In the genomic region with DNA sequence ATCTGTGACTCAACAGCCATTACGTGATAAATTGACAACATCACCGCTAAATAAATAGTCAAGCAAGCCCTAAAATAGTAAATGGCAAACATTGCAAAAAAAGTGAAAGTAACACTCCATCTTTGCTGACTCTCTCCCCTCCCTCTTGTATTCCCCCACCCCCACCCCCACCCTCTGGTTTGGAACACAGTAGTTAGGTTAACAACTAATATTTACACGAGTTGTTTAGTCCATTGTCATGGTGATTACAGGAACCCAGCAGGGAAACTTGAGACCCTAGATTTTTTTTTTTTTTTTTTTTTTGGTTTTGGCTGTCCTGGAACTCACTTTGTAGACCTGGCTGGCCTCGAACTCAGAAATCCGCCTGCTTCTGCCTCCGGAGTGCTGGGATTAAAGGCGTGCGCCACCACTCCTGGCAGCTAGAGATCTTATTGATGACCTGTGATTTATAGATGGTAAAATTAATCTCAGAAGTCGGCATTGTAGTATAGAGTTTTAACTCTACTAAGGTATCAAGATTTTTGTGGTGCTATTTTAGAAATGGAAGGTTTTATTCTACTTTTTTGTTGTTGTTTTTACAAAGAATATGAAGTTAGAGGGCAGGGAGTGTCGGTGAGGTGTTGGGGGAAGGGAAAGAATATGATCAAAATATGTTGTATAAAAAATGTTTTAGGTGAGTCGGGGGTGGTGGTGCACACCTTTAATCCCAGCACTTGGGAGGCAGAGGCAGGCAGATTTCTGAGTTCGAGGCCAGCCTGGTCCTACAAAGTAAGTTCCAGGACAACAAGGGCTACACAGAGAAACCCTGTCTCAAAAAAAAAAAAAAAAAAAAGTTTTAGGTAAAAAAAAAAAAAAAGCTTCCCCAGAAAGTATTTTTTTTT, we compare ENCODE assay signal across 8 mouse cellular contexts. TPM values are rescaled to one million over a fixed set of nuclear protein-coding genes. Genes with fewer than 3 reads are reported as not detected.
A peak's percentile ranks its signal among the peaks of the same experiment; 100 is the strongest.
DNase-seq lines count a peak whose midpoint lies in the region; ATAC-seq and TF ChIP-seq lines count a peak whose summit lies in the region.

No protein-coding gene starts in this region.

- TF ChIP-seq EP300 in lung, postnatal 0 days (IDR thresholded peaks at IDR 0.05) = no peak

- H3K9me3 ChIP-seq in hindbrain, embryonic 13.5 days = no peaks in the 10 kb centered on the region
- no peaks in the 10 kb centered on the region for H3K9me3 ChIP-seq in lung, postnatal 0 days (ENCODE audit: low read length)

- H3K36me3 ChIP-seq in kidney, adult 2 months (ENCODE audit: control insufficient read depth, insufficient read depth, low read length) = no peaks in the 10 kb centered on the region
- H3K36me3 ChIP-seq in hindbrain, embryonic 13.5 days = no peaks in the 10 kb centered on the region
- no peaks in the 10 kb centered on the region for H3K36me3 ChIP-seq in lung, postnatal 0 days (ENCODE audit: insufficient read depth, low read length)

- no peak for TF ChIP-seq POLR2A in kidney, adult 2 months (IDR thresholded peaks at IDR 0.05; ENCODE audit: low read depth, low read length)

- peak overlapping the region; percentile 96 for H3K27ac ChIP-seq in kidney, adult 2 months (ENCODE audit: insufficient read depth, low read depth, low read length)
- peak overlapping the region; percentile 100 for H3K27ac ChIP-seq in hindbrain, embryonic 13.5 days
- H3K27ac ChIP-seq in lung, postnatal 0 days (ENCODE audit: low read length) = peak overlapping the region; percentile 100

- no peak for TF ChIP-seq CTCF in kidney, adult 2 months (conservative IDR thresholded peaks at IDR 0.05; ENCODE audit: insufficient read depth, insufficient read length, low read depth, low read length)
- TF ChIP-seq CTCF in lung, postnatal 0 days (IDR thresholded peaks at IDR 0.05) = no peak

- H3K9ac ChIP-seq in hindbrain, embryonic 13.5 days = peak overlapping the region; percentile 95
- peak overlapping the region; percentile 100 for H3K9ac ChIP-seq in lung, postnatal 0 days (replicated peaks; ENCODE audit: low read depth)

- peak; percentile 14; the same call in 1 of the 2 replicates for ATAC-seq in hindbrain, embryonic 13.5 days (ENCODE audit: low FRiP score)
- ATAC-seq in lung, postnatal 0 days = peak; percentile 24

- H3K27me3 ChIP-seq in kidney, adult 2 months (replicated peaks; ENCODE audit: control insufficient read depth, insufficient read depth, low read length) = no peaks in the 10 kb centered on the region
- H3K27me3 ChIP-seq in hindbrain, embryonic 13.5 days = no peaks in the 10 kb centered on the region
- H3K27me3 ChIP-seq in lung, postnatal 0 days (replicated peaks; ENCODE audit: insufficient read depth, low read length) = no peaks in the 10 kb centered on the region

- H3K4me2 ChIP-seq in hindbrain, embryonic 13.5 days = peak overlapping the region; percentile 65
- peak overlapping the region; percentile 77 for H3K4me2 ChIP-seq in lung, postnatal 0 days (replicated peaks; ENCODE audit: low read depth, low read length)

- DNase-seq in kidney, adult 2 months = no peak
- no peak for DNase-seq in kidney, adult 11 months
- DNase-seq in cerebellum, adult 9-11 months = peak; percentile 47
- DNase-seq in lung, postnatal 0 days (ENCODE audit: low spot score) = no peak
- no peak for DNase-seq in urinary bladder, adult 18-20 months (ENCODE audit: low spot score in 2 of 2)
- DNase-seq in gastrocnemius, postnatal 4 days (ENCODE audit: low spot score in 2 of 2) = no peak
- DNase-seq in left cerebral cortex, postnatal 10 days (ENCODE audit: extremely low spot score in 1 of 2, low spot score in 2 of 2) = no peak

- H3K4me3 ChIP-seq in kidney, adult 2 months (ENCODE audit: insufficient read depth, low read depth, low read length) = peak overlapping the region; percentile 74
- H3K4me3 ChIP-seq in hindbrain, embryonic 13.5 days = peak overlapping the region; percentile 68
- H3K4me3 ChIP-seq in lung, postnatal 0 days (ENCODE audit: low read depth, low read length) = peak overlapping the region; percentile 77

- intact Hi-C loops in left cerebral cortex, postnatal 10 days (cut with DNase I) = loop anchor here (1.0 to 5.0 kb wide), 4 partner anchors 40 to 88 kb away; a partner anchor contains a TSS

- 0 out of 2 replicates have a peak, but pooled peaks cover 2% of the 10 kb centered on the region for H3K4me1 ChIP-seq in kidney, adult 2 months (ENCODE audit: control insufficient read depth, insufficient read depth, low read length)
- no peaks in the 10 kb centered on the region for H3K4me1 ChIP-seq in hindbrain, embryonic 13.5 days (replicated peaks)
- no peaks in the 10 kb centered on the region for H3K4me1 ChIP-seq in lung, postnatal 0 days (ENCODE audit: insufficient read depth, low read depth, low read length)

- 62% methylated on average over 12 of the region's 12 CpGs for WGBS in kidney, adult 2 months
- WGBS in hindbrain, embryonic 13.5 days = 65% methylated on average over 12 of the region's 12 CpGs
- 56% methylated on average over 12 of the region's 12 CpGs for WGBS in lung, postnatal 0 days

RNA-seq across cellular contexts. Expression of a gene that starts 1.1 kb away (rescaled TPM):
- polyA plus RNA-seq in kidney, adult 2 months (2012; rRNA removed) = 0.96 and 1.6 TPM in 2 replicates
- polyA plus RNA-seq in hindbrain, embryonic 13.5 days (2015; fragmentation: Nextera tagmentation; extraction: Ambion mirVana) = 9.7 and 12.6 TPM in 2 replicates
- 5.3 and 6.3 TPM in 2 replicates for polyA plus RNA-seq in lung, postnatal 0 days (2015; fragmentation: Nextera tagmentation; extraction: Ambion mirVana)
- total RNA-seq in gastrocnemius, postnatal 4 days (2021) = 1 to 10 TPM; 6.4 to 6.5 TPM
- total RNA-seq in left cerebral cortex, postnatal 10 days (2021) = 10 to 100 TPM; 10.0 to 11.1 TPM
